Mouse (Mus musculus) heart, embryonic 13.5 days (tissue): ENCODE measurements around the gene Flnc. TPM values are rescaled to one million over a fixed set of nuclear protein-coding genes. Genes with fewer than 3 reads are reported as not detected.
"Not testable (repeated sequence)": the region's sequence is repeated elsewhere in the genome, so short reads cannot be mapped to it uniquely, and the experiment has no call there.

Experiments
- ATAC-seq: fragments of 200-750 bp; cut with Nextera tagmentation; 2 replicates; pipeline ENCODE4 v1.8.0; 2017; ENCODE audit warnings: moderate TSS enrichment; ENCODE audit not compliant: insufficient number of reproducible peaks, low FRiP score, low TSS enrichment; ENCODE audit errors: extremely low read depth
- H3K27ac ChIP-seq: fragments of 300-500 bp; sonication (generic); replicated peaks from 2 replicates; pipeline ENCODE4 v1.5.1; 2015; ENCODE audit warnings: moderate library complexity, mild to moderate bottlenecking, inconsistent platforms
- H3K27me3 ChIP-seq: fragments of 300-500 bp; sonication (generic); replicated peaks from 2 replicates; pipeline ENCODE4 v1.6.1; 2015; ENCODE audit warnings: mild to moderate bottlenecking, inconsistent platforms
- H3K36me3 ChIP-seq: fragments of 300-500 bp; sonication (generic); 2 replicates; pipeline ENCODE4 v1.6.1; 2015; ENCODE audit warnings: mild to moderate bottlenecking, inconsistent platforms
- H3K4me1 ChIP-seq: fragments of 300-500 bp; sonication (generic); 2 replicates; pipeline ENCODE4 v1.6.1; 2015; ENCODE audit warnings: inconsistent platforms
- H3K4me2 ChIP-seq: fragments of 300-500 bp; sonication (generic); 2 replicates; pipeline ENCODE4 v1.6.1; 2015; ENCODE audit warnings: inconsistent platforms, mild to moderate bottlenecking, moderate library complexity
- H3K4me3 ChIP-seq: fragments of 300-500 bp; sonication (generic); 2 replicates; pipeline ENCODE4 v1.5.1; 2015; ENCODE audit warnings: moderate library complexity, mild to moderate bottlenecking, inconsistent platforms
- H3K9ac ChIP-seq: fragments of 300-500 bp; sonication (generic); 2 replicates; pipeline ENCODE4 v1.6.1; 2015; ENCODE audit warnings: inconsistent platforms, mild to moderate bottlenecking, moderate library complexity
- H3K9me3 ChIP-seq: fragments of 300-500 bp; sonication (generic); 2 replicates; pipeline ENCODE4 v1.6.1; 2016; ENCODE audit warnings: inconsistent platforms
- WGBS: fragments of 180-500 bp; shearing (Covaris S2); methylation state at CpG from one replicate; pipeline ENCODE4 v1.1.7; 2015; ENCODE audit warnings: mixed read lengths; 5-methylcytosine and 5-hydroxymethylcytosine counted together
- polyA plus RNA-seq: library from polyadenylated mRNA; unstranded; fragments of >200 nt; fragmentation: Nextera tagmentation; extraction: Ambion mirVana; gene quantifications from 2 replicates; pipeline ENCODE4 v1.2.1, GENCODE M21; 2015

The Flnc gene
- polyA plus RNA-seq: 40.6 and 42.5 TPM in 2 replicates

DNA sequence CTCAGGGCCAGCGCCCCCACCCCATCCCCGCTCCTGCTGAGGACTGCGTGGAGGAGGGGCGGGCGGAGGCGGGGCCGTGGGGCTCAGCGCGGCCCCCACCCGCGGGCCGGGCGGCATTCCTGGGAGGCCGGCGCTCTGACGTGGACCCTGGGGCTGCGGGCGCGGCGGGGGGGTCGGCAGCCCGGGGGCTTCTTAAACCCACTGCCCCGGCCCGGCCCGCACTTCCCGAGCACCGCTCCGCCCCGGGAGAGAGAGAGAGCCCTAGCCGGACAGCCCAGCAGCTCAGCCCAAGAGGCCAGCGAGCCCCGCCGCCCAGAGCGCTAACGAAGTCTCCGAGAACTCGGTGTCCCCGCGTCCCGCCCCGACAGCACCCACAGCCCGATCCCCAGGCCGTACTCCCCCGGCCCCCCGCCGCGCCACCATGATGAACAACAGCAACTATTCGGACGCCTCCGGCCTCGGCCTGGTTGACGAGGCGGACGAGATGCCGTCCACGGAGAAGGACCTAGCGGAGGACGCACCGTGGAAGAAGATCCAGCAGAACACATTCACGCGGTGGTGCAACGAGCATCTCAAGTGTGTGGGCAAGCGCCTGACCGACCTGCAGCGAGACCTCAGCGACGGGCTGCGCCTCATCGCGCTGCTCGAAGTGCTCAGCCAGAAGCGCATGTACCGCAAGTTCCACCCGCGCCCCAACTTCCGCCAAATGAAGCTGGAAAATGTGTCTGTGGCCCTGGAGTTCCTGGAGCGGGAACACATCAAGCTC is at the start of gene Flnc:
Gene Flnc, plus strand, starts transcription at position 219 of the 766 bp plus-strand sequence.
- peaks cover 14% of the 10 kb centered on the region for H3K36me3 ChIP-seq
- H3K4me2 ChIP-seq: peak within 1 kb of the TSS; percentile 89
- no peaks in the 10 kb centered on the region for H3K9me3 ChIP-seq
- peak within 1 kb of the TSS; percentile 98 for H3K9ac ChIP-seq
- H3K4me3 ChIP-seq: peak within 1 kb of the TSS; percentile 81
- peaks cover 56% of the 10 kb centered on the region for H3K4me1 ChIP-seq
- H3K27ac ChIP-seq: peak within 1 kb of the TSS; percentile 99
- peak; percentile 29; the same call in 1 of the 2 replicates for ATAC-seq
- under 1% methylated on average over 67 of the region's 77 CpGs for WGBS
- no peaks in the 10 kb centered on the region for H3K27me3 ChIP-seq

GRCm38 (mm10) chr6:29388052-29388518 is 45.0 kb upstream of the Flnc start, which contains the start of gene Opn1sw:
Opn1sw (minus strand) TSS chr6:29388468.
- H3K4me3 ChIP-seq: peak within 1 kb of the TSS; percentile 56
- H3K27me3 ChIP-seq: 0 out of 2 replicates have a peak, but pooled peaks cover 9% of the 10 kb centered on the region
- ATAC-seq: 0 out of 2 replicates have a peak, but pooled peaks have one; percentile 38
- H3K9ac ChIP-seq: peak within 1 kb of the TSS; percentile 67
- WGBS: 5% methylated on average over 12 of the region's 12 CpGs
- H3K4me1 ChIP-seq: peaks cover 47% of the 10 kb centered on the region
- peak within 1 kb of the TSS; percentile 70 for H3K4me2 ChIP-seq
- no peaks in the 10 kb centered on the region for H3K9me3 ChIP-seq
- peak within 1 kb of the TSS; percentile 51 for H3K27ac ChIP-seq
- H3K36me3 ChIP-seq: no peaks in the 10 kb centered on the region

GRCm38 (mm10) chr6:29388606-29389080 is 44.4 kb upstream of the Flnc start:
- H3K27ac ChIP-seq: peak overlapping the region; percentile 51
- H3K36me3 ChIP-seq: no peaks in the 10 kb centered on the region
- H3K9me3 ChIP-seq: no peaks in the 10 kb centered on the region
- H3K4me2 ChIP-seq: peak overlapping the region; percentile 70
- peak overlapping the region; percentile 56 for H3K4me3 ChIP-seq
- peak; percentile 70 for ATAC-seq
- 0 out of 2 replicates have a peak, but pooled peaks cover 14% of the 10 kb centered on the region for H3K27me3 ChIP-seq
- H3K9ac ChIP-seq: peak overlapping the region; percentile 67; the same call in 1 of the 2 replicates
- WGBS: 6% methylated on average over 11 of the region's 11 CpGs
- peaks cover 44% of the 10 kb centered on the region for H3K4me1 ChIP-seq

- Histone ChIP-seq H3K36me3 (no peaks in the 10 kb centered on the region), H3K4me1 (peaks cover 36% of the 10 kb centered on the region), H3K9ac (no peak overlapping the region), H3K4me2 (peak overlapping the region; percentile 70), H3K27ac (no peak overlapping the region), H3K9me3 (no peaks in the 10 kb centered on the region), H3K4me3 (no peak overlapping the region), H3K27me3 (peaks cover 20% of the 10 kb centered on the region)
- no peak for ATAC-seq
- WGBS: 48% methylated on average over 9 of the region's 9 CpGs
These were observed 43.6 kb upstream of the Flnc start for GRCm38 (mm10) chr6:29389425-29389824.

DNA sequence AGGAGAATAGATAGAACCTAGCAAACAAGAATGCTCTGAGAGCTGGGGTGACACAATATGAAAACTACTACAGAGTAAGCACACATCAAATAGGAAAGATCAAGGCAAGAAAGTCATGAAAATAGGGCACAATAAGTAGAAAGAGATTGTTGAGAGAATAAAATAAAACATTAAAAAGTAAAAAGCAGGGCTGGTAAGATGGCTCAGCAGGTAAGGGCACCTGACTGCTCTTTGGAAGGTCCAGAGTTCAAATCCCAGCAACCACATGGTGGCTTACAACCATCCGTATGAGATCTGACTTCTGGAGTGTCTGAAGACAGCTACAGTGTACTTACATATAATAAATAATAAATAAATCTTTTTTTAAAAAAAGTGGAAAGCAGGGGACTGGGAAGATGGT is 42.6 kb upstream of the Flnc start:
- not testable (repeated sequence) for ATAC-seq, H3K36me3 ChIP-seq, H3K27ac ChIP-seq, H3K4me3 ChIP-seq, H3K4me2 ChIP-seq, H3K9ac ChIP-seq, H3K9me3 ChIP-seq
- WGBS: 73% methylated on average over 1 of the region's 1 CpGs
- peaks cover 41% of the 10 kb centered on the region for H3K4me1 ChIP-seq
- peaks cover 31% of the 10 kb centered on the region for H3K27me3 ChIP-seq

- 67% methylated on average over 8 of the region's 8 CpGs for whole genome bisulfite sequencing
- not testable (repeated sequence) for H3K9ac ChIP-seq, H3K36me3 ChIP-seq, ATAC-seq, H3K27ac ChIP-seq, H3K4me2 ChIP-seq, H3K4me3 ChIP-seq, H3K9me3 ChIP-seq
- Histone ChIP-seq H3K4me1 (peaks cover 46% of the 10 kb centered on the region), H3K27me3 (peaks cover 37% of the 10 kb centered on the region)
These were observed 41.8 kb upstream of the Flnc start for GRCm38 (mm10) chr6:29391241-29391640.

DNA sequence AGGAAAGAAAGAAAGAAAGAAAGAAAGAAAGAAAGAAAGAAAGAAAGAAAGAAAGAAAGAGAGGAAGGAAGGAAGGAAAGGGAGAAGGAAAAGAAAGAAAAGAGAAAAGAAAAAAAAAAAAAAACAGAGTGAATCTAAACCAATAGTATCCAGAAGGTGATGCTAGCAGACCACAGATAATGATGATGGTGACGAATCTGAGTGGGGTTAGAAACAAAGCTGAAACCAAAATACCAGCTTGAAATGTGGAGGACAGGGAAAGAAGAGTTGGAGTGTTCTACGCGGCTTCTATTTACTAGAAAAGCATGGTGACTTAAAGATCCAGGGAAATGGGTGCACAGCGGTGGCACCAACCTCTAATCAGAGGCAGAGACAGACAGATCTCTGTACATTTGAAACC is 41.3 kb upstream of the Flnc start:
- H3K4me2 ChIP-seq: no peak overlapping the region
- no peaks in the 10 kb centered on the region for H3K36me3 ChIP-seq
- no peak overlapping the region for H3K4me3 ChIP-seq
- H3K27me3 ChIP-seq: peaks cover 35% of the 10 kb centered on the region
- H3K9me3 ChIP-seq: no peaks in the 10 kb centered on the region
- 59% methylated on average over 4 of the region's 4 CpGs for WGBS
- no peak for ATAC-seq
- peaks cover 42% of the 10 kb centered on the region for H3K4me1 ChIP-seq
- no peak overlapping the region for H3K9ac ChIP-seq
- no peak overlapping the region for H3K27ac ChIP-seq

GRCm38 (mm10) chr6:29394286-29394685 is 38.8 kb upstream of the Flnc start:
- Histone ChIP-seq H3K9ac (no peak overlapping the region), H3K4me2 (no peak overlapping the region), H3K4me3 (no peak overlapping the region), H3K27ac (no peak overlapping the region), H3K9me3 (no peaks in the 10 kb centered on the region), H3K4me1 (peaks cover 30% of the 10 kb centered on the region), H3K27me3 (peaks cover 43% of the 10 kb centered on the region), H3K36me3 (no peaks in the 10 kb centered on the region)
- WGBS: 50% methylated on average over 1 of the region's 1 CpGs
- no peak for ATAC-seq

GRCm38 (mm10) chr6:29395910-29396713 is 36.9 kb upstream of the Flnc start, which contains the start of gene Ccdc136:
Ccdc136 (plus strand) TSS chr6:29396309.
- H3K9me3 ChIP-seq: no peaks in the 10 kb centered on the region
- peaks cover 48% of the 10 kb centered on the region for H3K27me3 ChIP-seq
- ATAC-seq: peak; percentile 82
- peak within 1 kb of the TSS; percentile 77 for H3K27ac ChIP-seq
- H3K9ac ChIP-seq: peak within 1 kb of the TSS; percentile 89
- peaks cover 11% of the 10 kb centered on the region; the same call in 1 of the 2 replicates for H3K36me3 ChIP-seq
- H3K4me1 ChIP-seq: peaks cover 30% of the 10 kb centered on the region
- under 1% methylated on average over 40 of the region's 49 CpGs for WGBS
- H3K4me3 ChIP-seq: peak within 1 kb of the TSS; percentile 76
- H3K4me2 ChIP-seq: peak within 1 kb of the TSS; percentile 87

GRCm38 (mm10) chr6:29396714-29397540 is 36.1 kb upstream of the Flnc start:
- Histone ChIP-seq H3K27me3 (peaks cover 54% of the 10 kb centered on the region), H3K9ac (peak overlapping the region; percentile 89), H3K27ac (peak overlapping the region; percentile 77), H3K4me1 (peaks cover 30% of the 10 kb centered on the region), H3K36me3 (peaks cover 11% of the 10 kb centered on the region; the same call in 1 of the 2 replicates), H3K4me3 (peak overlapping the region; percentile 76), H3K4me2 (peak overlapping the region; percentile 87), H3K9me3 (no peaks in the 10 kb centered on the region)
- no peak; the same call in 1 of the 2 replicates for ATAC-seq
- 2% methylated on average over 24 of the region's 24 CpGs for WGBS
